Mouse (Mus musculus) adrenal gland, postnatal 36 days (tissue): ENCODE measurements at regions not wholly inside any gene's neighbourhood (a gene's known extent, or its start where the extent isn't known, plus 50 kb on each side); places are given as distances from the start of the nearest gene placed in this dataset.

Source experiments
- DNase-seq, 2 experiments: peaks; one replicate each; pipeline ENCODE4 v3.0.0; 2021; ENCODE audit warnings: mixed read lengths in 1 of 2

DNA sequence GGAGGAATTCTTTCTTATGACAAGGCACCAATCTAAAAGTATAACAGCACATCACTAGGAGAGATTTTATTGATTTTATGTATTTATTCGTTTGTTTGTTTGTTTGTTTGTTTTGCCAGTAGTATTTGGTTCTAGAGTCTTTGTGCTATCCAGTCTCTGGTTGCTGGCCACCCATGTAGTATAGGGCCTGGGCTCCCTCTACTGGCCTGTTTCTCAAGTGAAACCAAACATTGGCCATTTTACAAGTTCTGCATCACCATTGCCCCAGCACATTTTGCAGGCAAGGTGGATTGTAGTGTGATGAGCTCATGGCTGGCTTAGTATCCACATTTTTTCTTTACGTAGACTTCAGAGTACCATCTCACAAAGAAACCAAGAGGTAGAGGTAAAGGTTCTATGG, 376.9 kb upstream of the Luzp2 start:
- peak; percentile 46 to 66 for DNase-seq

DNA sequence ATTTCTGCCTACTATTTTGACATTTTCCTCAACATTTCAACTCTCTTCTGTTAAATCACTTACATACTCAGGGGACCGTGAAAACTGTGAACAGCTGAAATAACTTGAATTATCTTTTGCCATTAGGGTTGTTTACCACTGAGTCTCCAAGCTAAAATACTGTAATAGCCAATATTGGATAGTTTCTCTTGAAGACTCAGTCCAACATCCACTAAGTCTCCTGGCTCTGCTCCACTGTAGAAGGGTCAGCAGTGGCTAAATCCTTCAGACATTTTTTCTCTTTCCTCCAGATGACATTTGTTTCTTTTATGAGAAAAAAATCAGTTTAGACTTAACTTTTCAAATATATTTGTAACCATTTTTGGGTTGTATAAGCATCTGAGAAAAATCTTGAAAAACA, 344.0 kb upstream of the Luzp2 start:
- no peak for DNase-seq

DNA sequence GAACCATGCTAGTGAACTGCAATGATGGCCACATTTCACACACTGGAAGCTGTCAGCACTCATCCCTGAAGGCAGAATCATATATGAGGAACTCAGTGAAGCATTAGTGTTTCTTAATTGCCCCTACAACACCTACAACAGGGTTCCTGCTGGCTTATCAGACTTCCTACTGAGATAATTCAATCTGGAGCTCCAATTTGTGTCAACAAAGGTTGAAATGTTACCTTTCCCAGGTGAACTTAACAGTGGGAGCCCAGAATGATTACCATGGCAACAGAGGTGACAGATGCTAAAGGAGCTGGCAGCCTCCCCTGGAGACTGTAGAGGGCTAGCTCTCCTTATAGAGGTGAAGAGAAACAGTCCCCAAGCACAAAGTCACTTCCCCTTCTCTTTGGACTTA, 330.1 kb upstream of the Luzp2 start:
- no peak for DNase-seq

DNA sequence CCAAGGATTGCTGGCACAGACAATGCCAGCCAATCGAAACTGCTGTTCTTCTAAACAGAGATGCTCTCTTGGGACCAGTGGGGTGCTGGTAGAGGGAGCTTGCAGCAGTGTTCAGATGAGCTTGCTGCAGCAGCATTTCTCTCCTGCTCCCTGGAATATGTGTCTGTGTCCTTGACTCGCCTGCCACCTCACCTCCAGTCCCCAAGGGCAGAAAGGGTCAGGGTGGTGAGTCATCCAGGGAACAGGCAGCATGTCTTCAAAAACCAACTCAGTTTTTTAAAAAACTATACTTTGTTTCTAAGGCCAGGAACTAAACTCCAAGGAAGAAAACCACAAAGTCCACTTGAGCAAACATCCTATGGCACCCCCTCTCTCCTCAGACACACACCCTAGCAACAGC, 328.3 kb upstream of the Luzp2 start:
- peak; percentile 46 to 64 for DNase-seq

DNA sequence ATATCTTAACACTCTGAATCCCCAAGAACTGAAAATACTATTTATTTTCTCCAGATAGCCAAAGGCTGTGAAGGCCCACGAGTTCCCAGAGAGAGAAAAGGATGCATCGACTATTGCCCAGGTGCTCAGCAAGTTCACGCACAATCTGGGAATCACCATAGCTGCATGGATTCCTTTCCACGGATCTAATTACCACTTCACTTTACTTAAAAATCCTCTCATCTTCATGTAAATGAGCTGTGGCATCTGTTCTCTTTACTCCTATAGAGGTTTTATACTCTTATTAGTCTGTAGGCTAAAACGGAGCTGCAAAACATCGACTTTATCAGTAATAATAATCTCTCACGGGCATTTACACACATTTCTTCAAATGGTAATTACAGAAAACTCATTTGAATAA, 299.6 kb upstream of the Luzp2 start:
- no peak for DNase-seq

DNA sequence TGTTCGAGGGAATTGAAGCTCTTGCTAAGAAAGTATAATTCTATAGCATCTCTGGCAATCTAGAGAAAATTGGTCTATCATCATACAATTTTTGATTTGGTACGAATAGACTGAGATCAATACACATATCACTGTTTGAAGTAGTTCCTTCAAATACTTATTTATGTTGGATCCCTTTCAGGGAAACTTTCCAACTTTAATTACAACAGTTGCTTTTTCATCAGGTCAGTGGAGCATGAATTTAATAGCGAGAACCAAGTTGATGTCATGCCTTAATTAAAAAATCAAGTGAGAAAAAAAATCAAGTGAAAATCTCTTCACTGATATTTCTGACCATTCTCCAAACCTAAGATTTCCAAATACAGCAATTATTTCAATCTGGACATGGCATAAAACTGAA, 277.9 kb upstream of the Luzp2 start:
- DNase-seq, result no peak

DNA sequence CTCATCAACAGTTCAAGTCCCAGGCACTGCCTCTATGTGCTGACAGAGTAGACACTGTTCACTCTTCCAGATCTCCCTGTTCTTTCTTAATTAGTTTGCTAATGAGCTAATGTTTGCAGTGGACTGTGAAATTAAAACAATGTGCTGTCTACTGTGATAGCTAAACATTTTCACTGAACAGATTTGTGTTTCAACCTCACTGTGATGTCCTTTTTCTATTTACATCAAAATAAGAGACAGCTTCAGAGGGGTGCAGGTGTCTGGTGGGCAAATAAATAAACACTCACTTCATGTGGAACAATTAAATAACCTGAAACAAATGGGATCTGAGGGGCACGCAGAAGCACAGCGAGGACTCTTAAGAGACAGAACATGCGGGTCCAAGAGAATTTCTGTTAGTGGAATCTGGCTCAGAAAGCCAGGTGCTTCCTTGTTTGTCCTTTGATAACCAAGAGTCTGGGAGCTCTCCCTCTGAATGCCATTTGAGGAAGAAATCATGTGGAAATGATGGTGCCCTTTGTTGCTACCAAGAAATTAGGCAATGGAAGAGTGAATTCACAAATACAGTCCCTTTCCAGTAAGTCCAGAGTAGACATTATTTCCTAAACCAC, 269.6 kb upstream of the Luzp2 start:
- no peak for DNase-seq

DNA sequence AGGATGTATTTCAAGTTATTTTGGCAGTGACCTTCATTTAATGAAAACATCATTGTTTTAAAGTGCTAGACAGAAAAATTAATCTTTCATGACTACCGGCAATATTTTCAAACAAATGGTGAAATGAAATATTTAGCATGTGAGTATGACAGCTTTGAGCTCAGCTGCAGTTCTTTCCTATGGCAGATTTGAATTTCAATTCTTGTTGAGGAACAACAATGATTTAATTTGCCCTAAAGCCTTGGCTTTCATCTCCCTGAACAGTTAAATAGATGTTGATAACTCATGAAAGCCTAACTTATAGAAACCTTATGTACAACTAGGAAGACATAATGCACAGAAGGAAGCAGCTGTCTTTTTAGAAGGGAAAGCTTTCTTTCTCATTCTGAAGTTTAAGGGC, 235.5 kb upstream of the Luzp2 start:
- no peak for DNase-seq

DNA sequence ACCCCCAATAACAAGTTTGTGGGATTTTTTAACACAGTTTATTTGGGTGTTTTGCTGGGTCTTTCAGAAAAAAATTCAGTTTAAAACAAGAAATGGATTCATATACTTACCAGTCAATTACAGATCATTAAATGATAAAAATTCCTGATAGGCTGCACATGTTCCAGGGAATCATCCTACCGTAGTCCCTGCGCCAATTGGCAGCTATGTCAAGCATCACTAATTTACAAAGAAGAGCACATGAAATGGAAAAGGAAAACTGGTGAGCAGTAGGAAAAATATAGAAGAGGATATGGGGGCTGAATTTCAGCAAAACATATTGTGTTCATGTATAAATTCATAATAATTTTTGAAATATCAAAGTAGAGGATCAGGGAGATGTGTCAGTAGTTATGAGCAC, 212.9 kb upstream of the Luzp2 start:
- no peak for DNase-seq

DNA sequence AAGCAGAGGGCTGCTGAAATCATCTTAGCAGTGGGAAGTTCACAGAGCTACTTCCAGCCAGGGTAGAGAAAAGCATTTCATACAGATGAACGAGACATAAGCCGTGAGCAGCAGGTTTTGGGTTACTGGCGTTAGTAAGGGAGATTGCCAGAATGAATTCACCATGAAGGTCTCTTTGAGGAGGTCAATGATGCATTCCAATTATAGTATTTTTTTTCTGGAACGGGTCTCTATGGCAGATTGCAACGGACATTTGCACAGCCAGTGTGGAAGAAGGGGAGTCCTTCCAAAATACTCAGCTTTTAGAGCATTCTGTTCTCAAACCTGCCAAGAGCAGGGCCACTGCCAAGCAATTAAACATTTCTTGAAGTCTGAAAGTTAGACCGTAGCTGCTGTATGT, 201.4 kb upstream of the Luzp2 start:
- DNase-seq, result no peak

DNA sequence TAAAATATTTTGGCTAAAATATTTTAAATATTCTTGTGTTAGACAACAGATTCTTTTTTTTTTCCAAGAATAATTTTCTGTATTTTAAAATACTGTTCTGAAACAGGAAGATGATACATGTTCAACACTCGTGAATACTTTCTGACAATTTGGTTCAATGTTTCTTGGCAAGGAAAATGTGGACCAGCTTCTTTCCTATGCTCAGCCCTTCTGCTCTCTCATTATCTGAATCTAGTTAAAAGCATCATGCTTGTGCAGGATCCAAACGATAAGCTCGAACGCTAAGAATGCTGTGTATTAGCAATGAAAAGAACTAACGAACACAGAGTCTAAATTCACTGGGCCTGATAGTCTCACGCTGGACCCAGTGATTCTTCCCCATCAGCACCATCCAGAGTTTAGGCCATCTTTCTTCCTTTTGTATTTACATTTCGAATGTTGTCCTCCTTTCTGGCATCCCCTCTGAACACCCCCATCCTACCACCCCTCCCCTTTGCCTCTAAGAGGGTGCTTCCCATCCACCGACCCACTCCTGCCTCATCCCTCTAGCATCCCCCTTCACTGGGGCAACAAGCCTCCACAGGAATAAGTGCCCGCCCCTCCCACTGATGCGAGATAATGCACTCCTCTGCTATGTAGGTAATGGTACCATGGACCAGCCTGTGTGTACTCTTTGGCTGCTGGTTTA, 200.8 kb upstream of the Luzp2 start:
- no peak for DNase-seq

DNA sequence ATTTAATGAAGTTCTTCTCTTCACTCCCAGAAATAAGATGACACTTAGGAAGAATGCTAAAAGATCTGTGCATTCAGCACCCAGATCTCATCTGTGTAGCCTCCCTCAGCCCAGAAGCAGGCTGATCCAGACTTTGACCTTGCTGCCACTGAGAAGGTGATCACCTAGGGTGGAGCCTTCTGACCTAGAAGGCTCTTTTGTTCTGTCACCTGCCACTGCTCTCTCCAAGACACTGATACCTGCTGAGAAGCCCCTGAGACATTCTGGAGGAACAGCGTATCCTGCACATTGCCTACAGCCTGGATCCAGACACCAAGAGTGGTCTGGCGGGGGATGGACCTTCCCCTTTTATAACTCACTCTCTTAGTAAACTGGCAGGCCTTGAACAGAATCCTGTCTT, 190.0 kb upstream of the Luzp2 start:
- no peak for DNase-seq

DNA sequence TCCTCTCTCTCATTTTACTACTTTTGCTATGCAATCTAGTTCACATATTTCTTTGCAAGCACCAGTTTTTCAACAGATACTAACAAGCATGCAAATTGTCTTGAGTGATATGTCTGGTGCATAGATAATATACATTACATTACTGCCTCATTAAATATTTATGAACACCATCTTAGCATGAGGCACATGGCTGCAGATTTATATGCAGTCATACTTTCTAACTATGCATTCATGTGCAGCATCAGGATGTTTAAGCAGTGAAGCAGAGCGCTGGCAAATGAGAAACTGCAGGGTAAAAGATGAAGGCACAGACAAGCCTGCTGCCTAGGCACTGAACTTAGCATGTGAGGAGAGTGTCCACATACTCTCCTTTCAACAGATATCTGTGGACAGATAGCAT, 186.3 kb upstream of the Luzp2 start:
- no peak for DNase-seq
